20 mouse cellular contexts compared by ENCODE assay signal in the genomic region with DNA sequence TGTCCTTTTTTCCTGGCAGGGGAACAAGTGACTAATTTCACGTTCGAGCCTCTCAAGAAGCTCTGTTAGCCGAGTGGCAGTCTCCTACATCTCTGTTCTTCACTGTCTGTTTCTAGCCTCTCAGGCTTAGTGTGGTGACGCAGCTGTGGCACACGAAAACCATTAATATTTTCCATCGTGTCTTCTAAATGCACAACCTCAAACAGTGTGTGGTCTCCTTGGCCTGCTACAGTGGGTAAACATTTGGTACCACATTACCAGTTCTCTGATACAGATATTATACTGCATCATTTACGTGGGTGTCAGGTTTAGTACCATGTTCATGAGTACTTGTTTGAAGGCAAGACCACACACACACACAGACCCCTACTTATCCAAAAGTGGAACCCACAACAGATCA.
"Had no signal": no experiment of that assay in that cellular context is flagged by ENCODE, and none has a peak within 500 bp of the region (broad histone marks: within the 10 kb centered on the region; RNA-seq: fewer than 3 reads in every experiment).

No protein-coding gene starts in this region.

- DNase-seq: kidney, postnatal 25 days; layer of hippocampus, adult 9-11 months; layer of hippocampus, postnatal 36 days; liver; liver, embryonic 13.5 days; lung, adult 2 months; lung, postnatal 14 days; lung, postnatal 4 days; midbrain, embryonic 14.5 days; right cerebral cortex, postnatal 14 days; right cerebral cortex, postnatal 4 days; thymus, adult 2 months; thymus, postnatal 14 days; thymus, postnatal 4 days had no signal

- H3K4me2 ChIP-seq: limb, embryonic 13.5 days; liver, embryonic 13.5 days; midbrain, embryonic 11.5 days had no signal

- H3K27ac ChIP-seq: kidney, postnatal 0 days; layer of hippocampus, adult 2 months; left cerebral cortex, adult 2 months; limb, embryonic 13.5 days; liver, embryonic 13.5 days; stomach, postnatal 0 days had no signal

- H3K27me3 ChIP-seq: limb, embryonic 13.5 days; liver, embryonic 13.5 days had no signal

- H3K9me3 ChIP-seq: limb, embryonic 13.5 days; liver, embryonic 13.5 days had no signal

- H3K36me3 ChIP-seq: limb, embryonic 13.5 days; liver, embryonic 13.5 days had no signal

- H3K4me3 ChIP-seq: layer of hippocampus, adult 2 months; left cerebral cortex, adult 2 months; limb, embryonic 13.5 days; liver, embryonic 13.5 days had no signal

- H3K9ac ChIP-seq: limb, embryonic 13.5 days; liver, embryonic 13.5 days had no signal
